Mouse (Mus musculus) layer of hippocampus, adult 9-10 months (tissue): Measurements from ENCODE around the gene Sall4.
"Not testable (repeated sequence)": the region's sequence is repeated elsewhere in the genome, so short reads cannot be mapped to it uniquely, and the experiment has no call there.

Experiments
- DNase-seq: peaks from one replicate; pipeline ENCODE4 v3.0.0; 2022; ENCODE audit warnings: low spot score

Sall4 gene

GRCm38 (mm10) chr2:168744406-168744805, 23.3 kb downstream of the Sall4 start:
- DNase-seq = not testable (repeated sequence)

DNA sequence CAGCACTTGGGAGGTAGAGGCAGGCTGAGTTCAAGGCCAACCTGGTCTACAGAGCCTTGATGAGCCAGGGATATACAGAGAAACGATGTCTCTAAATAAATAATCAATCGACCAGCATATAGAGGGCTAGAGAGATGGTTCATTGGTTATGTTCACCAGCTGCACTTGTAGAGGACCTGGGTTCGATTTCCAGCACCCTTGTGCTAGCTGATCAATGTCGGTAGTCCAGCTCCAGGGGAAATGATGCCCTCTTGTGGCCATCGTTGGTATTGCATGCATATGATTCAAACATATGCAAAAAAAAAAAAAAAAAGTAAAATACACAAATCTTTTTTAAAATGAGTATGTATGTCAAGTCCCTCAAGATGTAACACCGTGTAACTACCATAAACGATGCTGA, 25.1 kb downstream of the Sall4 start:
- no peak for DNase-seq

DNA sequence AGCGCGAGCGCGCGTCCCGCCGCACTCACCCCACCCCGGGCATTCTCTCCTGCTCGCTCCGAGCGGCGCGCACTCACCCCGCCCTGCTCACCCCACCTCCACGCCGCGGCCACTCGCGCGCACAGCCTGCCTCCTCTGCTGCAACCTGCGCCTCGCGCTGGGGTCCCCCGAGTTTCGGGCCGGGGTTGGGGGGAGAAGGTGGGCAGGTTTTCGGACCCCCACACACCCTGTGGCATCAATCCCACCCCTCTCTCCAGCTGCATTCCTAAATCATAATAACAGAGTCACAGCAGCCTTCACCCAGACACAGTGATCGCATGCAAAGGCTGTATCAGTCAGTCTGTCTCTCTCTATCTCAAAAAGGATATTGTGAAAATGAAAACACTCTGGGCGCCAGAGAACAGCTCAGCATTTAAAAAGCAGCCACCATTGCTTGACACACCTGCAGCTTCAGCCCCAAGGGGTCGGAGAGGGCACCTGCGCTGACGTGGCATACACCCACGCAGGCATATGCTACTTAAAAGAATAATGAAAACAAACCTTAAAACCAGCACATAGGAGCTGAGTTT, 25.6 kb downstream of the Sall4 start, which contains the start of gene Atp9a:
Atp9a (minus strand) TSS at position 351 of the 569 bp plus-strand sequence.
- no peak for DNase-seq

DNA sequence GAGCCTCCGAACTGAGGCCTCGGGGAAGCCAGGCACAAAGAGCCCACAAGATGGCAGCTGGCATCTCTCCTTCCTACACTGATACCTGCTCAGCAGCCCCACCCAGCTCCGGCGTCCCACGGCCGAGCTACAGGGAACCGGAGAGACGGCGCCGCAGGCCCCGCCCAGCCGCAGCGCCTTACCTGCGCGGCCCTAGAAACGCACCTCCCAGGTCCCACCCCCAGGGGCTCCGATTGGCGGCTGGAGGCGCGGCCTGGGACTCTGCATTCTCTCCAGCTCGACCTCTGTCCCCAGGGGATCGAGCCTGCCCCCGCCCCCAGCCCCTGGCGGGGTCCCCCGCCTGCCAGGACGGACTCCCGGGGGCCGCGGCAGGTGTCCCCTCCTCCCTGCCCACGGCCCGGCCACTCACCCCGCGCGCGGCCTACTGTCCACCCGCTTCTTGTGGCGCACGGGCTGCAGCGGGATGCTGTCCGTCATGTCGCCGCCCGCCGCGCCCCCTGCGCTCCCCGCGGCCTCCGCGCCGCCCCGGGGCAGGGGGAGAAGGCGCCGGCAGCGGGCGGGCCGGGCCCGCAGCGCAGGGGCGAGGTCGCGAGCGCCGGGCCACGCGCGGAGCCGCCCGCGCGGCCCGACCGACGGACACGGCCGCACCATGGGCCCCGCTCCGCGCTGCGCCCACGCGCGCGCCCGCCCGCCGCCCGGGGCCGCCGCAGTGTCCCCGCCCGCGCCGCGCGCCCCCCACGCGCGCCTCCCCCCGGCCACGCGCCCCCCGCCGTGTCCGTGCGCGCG, 26.3 kb downstream of the Sall4 start:
- DNase-seq = no peak

GRCm38 (mm10) chr2:168740496-168740895, 27.2 kb downstream of the Sall4 start:
- no peak for DNase-seq

- no peak for DNase-seq
Observed at GRCm38 (mm10) chr2:168738854-168739253, 28.9 kb downstream of the Sall4 start.

DNA sequence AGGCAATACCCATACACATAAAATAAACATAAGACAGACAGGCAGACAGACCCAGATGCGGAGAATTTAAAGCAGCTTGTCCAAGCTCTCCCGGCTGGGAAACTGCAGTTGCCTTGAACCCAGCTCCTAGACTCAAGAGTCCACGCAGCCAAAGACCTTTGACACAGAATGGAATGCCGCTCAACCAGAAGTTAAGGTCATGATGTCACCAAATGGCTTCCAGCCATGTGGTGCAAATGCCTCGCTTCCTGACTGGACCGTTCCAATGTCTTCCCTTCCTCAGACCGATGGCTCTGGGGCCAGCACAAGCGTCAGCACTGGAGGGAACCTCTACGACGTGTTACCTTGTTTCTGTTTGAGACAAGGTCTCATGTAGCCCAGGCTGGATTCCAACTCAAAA, 29.9 kb downstream of the Sall4 start:
- DNase-seq = no peak

DNA sequence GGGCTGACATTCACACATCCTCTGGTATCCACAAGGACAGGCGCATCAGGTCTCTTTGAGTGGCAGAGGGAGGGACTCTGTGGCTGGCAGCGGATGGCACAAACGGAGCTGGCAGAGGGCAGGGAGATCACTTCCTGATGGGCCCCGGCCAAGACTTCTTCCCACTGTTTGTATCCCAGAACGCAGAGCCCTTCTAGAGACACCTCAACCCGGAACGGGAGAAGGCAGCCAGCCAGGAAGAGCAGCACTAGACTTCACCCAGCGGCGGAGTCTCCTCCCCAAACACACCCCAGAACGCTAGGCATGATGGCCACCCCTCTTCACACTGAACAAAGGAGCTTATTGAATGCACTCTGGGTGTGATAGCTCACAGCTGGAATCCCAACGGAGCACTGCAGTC, 33.7 kb downstream of the Sall4 start:
- DNase-seq = no peak

DNA sequence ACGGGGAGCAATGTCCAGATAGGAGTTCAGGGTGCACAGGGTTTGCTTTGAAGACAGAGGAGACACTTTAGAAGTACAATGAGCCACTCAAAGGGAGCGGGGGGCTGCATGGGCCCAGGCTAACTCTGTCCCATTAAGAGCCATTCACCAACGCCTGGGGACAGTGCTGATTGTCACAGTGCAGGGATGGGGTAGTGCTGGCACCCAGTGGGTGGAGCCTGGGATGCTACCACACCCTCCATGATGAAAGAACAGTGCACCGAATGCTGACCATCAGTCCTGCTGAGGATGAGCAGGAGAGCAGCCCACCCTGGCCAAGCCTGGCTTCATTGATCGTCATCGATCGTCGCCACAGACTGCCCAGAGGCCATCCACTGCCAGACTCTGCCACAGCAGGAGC, 36.5 kb downstream of the Sall4 start:
- DNase-seq = no peak

GRCm38 (mm10) chr2:168729736-168730135, 38.0 kb downstream of the Sall4 start:
- no peak for DNase-seq

GRCm38 (mm10) chr2:168728045-168728444, 39.7 kb downstream of the Sall4 start:
- no peak for DNase-seq

GRCm38 (mm10) chr2:168726007-168726406, 41.7 kb downstream of the Sall4 start:
- DNase-seq = no peak

DNA sequence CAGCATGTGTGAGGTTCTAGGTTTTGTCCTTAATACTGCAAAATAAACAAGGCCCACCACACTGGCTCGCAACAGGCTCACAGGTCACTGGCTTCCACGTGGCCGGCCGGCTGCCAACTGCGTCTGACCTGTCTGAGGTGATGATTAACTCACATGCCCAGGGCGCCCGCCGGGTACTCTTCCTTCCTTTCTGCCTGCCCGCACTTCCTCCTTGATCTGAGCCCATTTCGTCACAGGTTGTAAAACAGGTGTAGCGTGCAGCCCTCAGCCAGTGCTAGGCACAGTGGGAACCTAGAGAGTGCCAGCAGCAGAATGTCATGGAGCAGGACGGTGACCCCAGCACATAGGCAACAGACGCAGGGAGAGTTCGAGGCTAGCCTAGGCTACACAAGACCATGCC, 46.4 kb downstream of the Sall4 start:
- no peak for DNase-seq

DNA sequence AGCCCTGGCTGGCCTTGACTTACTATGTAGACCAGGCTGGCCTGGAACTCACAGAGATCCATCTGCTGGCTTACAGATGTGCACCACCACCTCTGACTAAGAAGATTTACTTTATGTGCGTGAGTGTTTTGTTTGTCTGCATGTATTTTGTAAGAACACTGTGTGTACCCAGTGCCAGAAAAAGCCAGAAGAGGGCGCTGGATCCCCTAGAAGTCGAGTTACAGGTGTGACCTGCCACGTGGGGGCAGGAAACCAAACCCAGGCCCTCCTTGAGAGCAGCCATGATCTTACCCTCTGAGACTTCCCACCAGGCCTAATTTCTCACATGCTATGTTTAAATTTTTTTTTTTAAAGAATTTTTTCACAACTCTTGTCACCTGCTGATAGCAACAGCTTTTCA, 48.0 kb downstream of the Sall4 start:
- no peak for DNase-seq

DNA sequence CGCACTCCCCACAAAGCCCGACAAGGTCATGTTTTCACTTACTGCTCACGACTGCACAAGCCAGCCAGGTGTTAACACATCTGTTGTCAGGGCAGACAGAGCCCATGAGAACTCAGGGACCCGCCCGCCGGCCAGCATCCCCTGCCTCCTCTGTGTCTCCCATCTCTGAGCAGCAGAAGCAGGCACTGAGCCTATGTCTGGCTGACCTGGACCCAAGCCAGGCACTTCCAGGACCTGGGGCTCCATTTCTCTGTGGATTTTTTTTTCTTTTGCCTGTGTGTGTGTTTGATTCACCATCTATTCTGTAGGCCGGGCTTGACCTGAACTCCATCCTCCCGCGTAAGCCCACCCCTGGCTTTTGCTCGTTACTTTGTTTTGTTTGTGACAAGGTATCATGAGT, 49.0 kb downstream of the Sall4 start:
- no peak for DNase-seq

DNA sequence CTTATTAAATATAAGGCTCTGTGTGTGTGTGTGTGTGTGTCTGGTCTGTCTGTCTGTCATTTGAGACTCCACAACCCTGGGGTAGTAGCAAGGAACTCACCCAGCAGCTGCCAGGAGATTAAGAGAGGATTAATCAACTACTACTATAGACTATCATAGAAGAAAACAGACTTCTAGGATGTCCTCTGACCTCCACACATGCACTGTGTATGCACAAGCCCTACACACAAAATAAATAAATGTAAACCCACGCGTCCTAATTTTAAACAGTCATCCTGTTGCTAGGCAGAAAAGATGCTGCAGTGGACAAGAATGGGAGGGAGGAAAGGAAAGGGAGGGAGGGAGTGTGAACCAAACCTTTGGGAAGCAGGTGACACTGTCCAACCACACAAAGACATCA, 49.5 kb downstream of the Sall4 start:
- no peak for DNase-seq

GRCm38 (mm10) chr2:168712199-168713176, 55.3 kb downstream of the Sall4 start:
- no peak for DNase-seq

DNA sequence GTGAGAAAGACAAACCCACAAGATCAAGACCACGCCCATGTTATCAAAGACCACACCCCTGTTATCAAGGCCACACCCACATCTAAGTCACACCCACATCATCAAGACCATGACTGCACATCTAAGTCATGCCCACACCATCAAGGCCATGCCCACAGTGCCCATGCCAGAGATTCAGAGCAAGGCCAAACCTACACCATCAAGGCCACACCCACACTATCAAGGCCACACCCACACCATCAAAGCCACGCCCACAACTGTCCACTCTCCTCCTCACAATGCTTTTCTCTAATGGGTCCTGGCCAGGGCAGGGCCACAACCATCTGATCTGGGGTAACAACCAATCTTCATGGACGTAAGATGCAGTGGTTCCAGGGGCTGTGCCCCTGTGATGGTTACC, 56.8 kb downstream of the Sall4 start:
- no peak for DNase-seq

DNA sequence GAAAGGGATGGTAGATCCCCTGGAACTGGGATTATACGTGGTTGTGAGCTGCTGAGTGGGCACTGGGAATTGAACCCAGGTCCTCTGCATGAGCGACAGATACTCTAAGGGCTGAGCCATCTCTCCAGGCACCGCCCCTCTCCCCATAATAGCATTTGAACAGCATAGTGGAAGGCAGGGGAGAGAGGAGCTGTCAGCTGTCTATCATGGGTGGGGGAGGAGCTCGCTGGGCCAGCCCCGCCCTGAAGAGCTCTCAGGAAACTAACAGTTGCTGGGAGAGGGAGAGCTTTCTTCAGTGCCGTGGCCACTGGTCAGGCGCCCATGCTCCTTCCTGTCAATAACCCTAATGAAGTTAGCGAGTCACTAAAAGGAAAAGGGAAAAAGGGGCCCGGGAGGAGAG, 60.0 kb downstream of the Sall4 start:
- DNase-seq = no peak

GRCm38 (mm10) chr2:168702266-168702665, 65.5 kb downstream of the Sall4 start:
- DNase-seq = no peak
